Mouse (Mus musculus) heart, postnatal 0 days (tissue): ENCODE measurements at regions not wholly inside any gene's neighbourhood (a gene's known extent, or its start where the extent isn't known, plus 50 kb on each side); places are given as distances from the start of the nearest gene placed in this dataset.

Source experiments
- CTCF ChIP-seq: IDR thresholded peaks from 2 replicates; pipeline ENCODE4 v1.5.1; 2016; ENCODE audit warnings: antibody characterized with exemption, control low read depth, low read depth
- EP300 ChIP-seq: IDR thresholded peaks from 2 replicates; pipeline ENCODE4 v1.6.1; 2016; ENCODE audit warnings: antibody characterized with exemption, low read depth

- TF ChIP-seq CTCF (no peak), EP300 (no peak)
Observed at GRCm38 (mm10) chr6:117676064-117676821, 164.7 kb upstream of the Zfp637 start.
